Mouse (Mus musculus): Measurements from ENCODE around the gene Sec16a. TPM values are rescaled to one million over a fixed set of nuclear protein-coding genes. Genes with fewer than 3 reads are reported as not detected.
A peak's percentile ranks its signal among the peaks of the same experiment; 100 is the strongest.

Gene Sec16a
- polyA plus RNA-seq, 2 experiments, result 47.1 to 62.5 TPM

GRCm38 (mm10) chr2:26363481-26363880 lies 81.5 kb downstream of the Sec16a start:
- DNase-seq (ENCODE audit: low spot score) (no peak), ATAC-seq (ENCODE audit: low FRiP score, low read depth) (no peak)
- Histone ChIP-seq H3K27me3 (ENCODE audit: control insufficient read depth, insufficient read depth, low read length) (no peaks in the 10 kb centered on the region), H3K4me1 (ENCODE audit: control insufficient read depth, insufficient read depth, low read length) (no peaks in the 10 kb centered on the region), H3K4me2 (replicated peaks; ENCODE audit: low read depth, low read length, severe bottlenecking) (no peak overlapping the region), H3K27ac (replicated peaks; ENCODE audit: low read depth, low read length) (no peak overlapping the region), H3K4me3 (replicated peaks; ENCODE audit: low read length) (no peak overlapping the region), H3K36me3 (ENCODE audit: control insufficient read depth, insufficient read depth, low read length) (peaks cover 61% of the 10 kb centered on the region), H3K9me3 (ENCODE audit: control insufficient read depth, low read length) (no peaks in the 10 kb centered on the region), H3K9ac (ENCODE audit: low read depth, low read length, severe bottlenecking) (no peak overlapping the region)
- TF ChIP-seq POLR2A (IDR thresholded peaks at IDR 0.05; ENCODE audit: borderline replicate concordance, extremely low read depth, insufficient read depth, insufficient read length), result no peak
- WGBS, result 88% methylated on average over 5 of the region's 5 CpGs

- 0 out of 2 replicates have a peak overlapping the region, but pooled peaks have one; percentile 25 for H3K9ac ChIP-seq (ENCODE audit: low read depth, low read length, severe bottlenecking)
- no peaks in the 10 kb centered on the region for H3K4me1 ChIP-seq (ENCODE audit: control insufficient read depth, insufficient read depth, low read length)
- no peak overlapping the region for H3K4me3 ChIP-seq (replicated peaks; ENCODE audit: low read length)
- H3K36me3 ChIP-seq (ENCODE audit: control insufficient read depth, insufficient read depth, low read length), result peaks cover 56% of the 10 kb centered on the region
- no peaks in the 10 kb centered on the region for H3K9me3 ChIP-seq (ENCODE audit: control insufficient read depth, low read length)
- ATAC-seq (ENCODE audit: low FRiP score, low read depth) (no peak), DNase-seq (ENCODE audit: low spot score) (no peak)
- WGBS, result 77% methylated on average over 5 of the region's 5 CpGs
- H3K27ac ChIP-seq (replicated peaks; ENCODE audit: low read depth, low read length), result no peak overlapping the region
- no peak overlapping the region for H3K4me2 ChIP-seq (replicated peaks; ENCODE audit: low read depth, low read length, severe bottlenecking)
- no peaks in the 10 kb centered on the region for H3K27me3 ChIP-seq (ENCODE audit: control insufficient read depth, insufficient read depth, low read length)
- TF ChIP-seq POLR2A (IDR thresholded peaks at IDR 0.05; ENCODE audit: borderline replicate concordance, extremely low read depth, insufficient read depth, insufficient read length), result no peak
Measured at GRCm38 (mm10) chr2:26362991-26363390, 82.0 kb downstream of the Sec16a start.

- Histone ChIP-seq H3K4me1 (ENCODE audit: control insufficient read depth, insufficient read depth, low read length) (no peaks in the 10 kb centered on the region), H3K9ac (ENCODE audit: low read depth, low read length, severe bottlenecking) (no peak within 1 kb of the TSS), H3K36me3 (ENCODE audit: control insufficient read depth, insufficient read depth, low read length) (peaks cover 33% of the 10 kb centered on the region), H3K4me2 (replicated peaks; ENCODE audit: low read depth, low read length, severe bottlenecking) (no peak within 1 kb of the TSS), H3K4me3 (replicated peaks; ENCODE audit: low read length) (no peak within 1 kb of the TSS), H3K27ac (replicated peaks; ENCODE audit: low read depth, low read length) (no peak within 1 kb of the TSS), H3K9me3 (ENCODE audit: control insufficient read depth, low read length) (no peaks in the 10 kb centered on the region), H3K27me3 (ENCODE audit: control insufficient read depth, insufficient read depth, low read length) (no peaks in the 10 kb centered on the region)
- DNase-seq (ENCODE audit: low spot score) (no peak), ATAC-seq (ENCODE audit: low FRiP score, low read depth) (no peak)
- WGBS, result 50% methylated on average over 3 of the region's 3 CpGs
- TF ChIP-seq POLR2A (IDR thresholded peaks at IDR 0.05; ENCODE audit: borderline replicate concordance, extremely low read depth, insufficient read depth, insufficient read length), result no peak
Measured at GRCm38 (mm10) chr2:26360772-26361171, 84.2 kb downstream of the Sec16a start, which contains the start of gene Card9. Gene Card9 (minus strand): TSS chr2:26360918.

GRCm38 (mm10) chr2:26359983-26360382 lies 85.0 kb downstream of the Sec16a start:
- WGBS, result 95% methylated on average over 6 of the region's 6 CpGs
- TF ChIP-seq POLR2A (IDR thresholded peaks at IDR 0.05; ENCODE audit: borderline replicate concordance, extremely low read depth, insufficient read depth, insufficient read length), result no peak
- H3K27me3 ChIP-seq (ENCODE audit: control insufficient read depth, insufficient read depth, low read length), result no peaks in the 10 kb centered on the region
- no peaks in the 10 kb centered on the region for H3K4me1 ChIP-seq (ENCODE audit: control insufficient read depth, insufficient read depth, low read length)
- peaks cover 28% of the 10 kb centered on the region for H3K36me3 ChIP-seq (ENCODE audit: control insufficient read depth, insufficient read depth, low read length)
- no peaks in the 10 kb centered on the region for H3K9me3 ChIP-seq (ENCODE audit: control insufficient read depth, low read length)
- ATAC-seq (ENCODE audit: low FRiP score, low read depth), result no peak
- no peak for DNase-seq (ENCODE audit: low spot score)
- no peak overlapping the region for H3K9ac ChIP-seq (ENCODE audit: low read depth, low read length, severe bottlenecking)
- no peak overlapping the region for H3K27ac ChIP-seq (replicated peaks; ENCODE audit: low read depth, low read length)
- H3K4me3 ChIP-seq (replicated peaks; ENCODE audit: low read length), result no peak overlapping the region
- H3K4me2 ChIP-seq (replicated peaks; ENCODE audit: low read depth, low read length, severe bottlenecking), result no peak overlapping the region

Small RNA genes lying within 50 kb of the gene (microRNA-seq; reads per million reads assigned to microRNA genes)
- gene Mir6996, result not detected

Other genes starting within 250 kb of the Sec16a start
- gene Lhx3, start 236.9 kb downstream of the Sec16a start, polyA plus RNA-seq (2012; rRNA removed), result 0.03 TPM in 2 replicates
- not detected in 2 replicates for gene Lhx3, start 236.9 kb downstream of the Sec16a start, polyA plus RNA-seq (2014; fragmentation: Nextera tagmentation; extraction: Ambion mirVana)
- 22.4 and 25.3 TPM in 2 replicates for gene Qsox2, start 207.7 kb downstream of the Sec16a start, polyA plus RNA-seq (2012; rRNA removed)
- 16.1 and 18.0 TPM in 2 replicates for gene Qsox2, start 207.7 kb downstream of the Sec16a start, polyA plus RNA-seq (2014; fragmentation: Nextera tagmentation; extraction: Ambion mirVana)
- gene Ccdc187, start 150.7 kb downstream of the Sec16a start, polyA plus RNA-seq (2012; rRNA removed), result 0.26 and 0.32 TPM in 2 replicates
- 0.03 and 0.06 TPM in 2 replicates for gene Ccdc187, start 150.7 kb downstream of the Sec16a start, polyA plus RNA-seq (2014; fragmentation: Nextera tagmentation; extraction: Ambion mirVana)
- gene Gpsm1, start 129.7 kb downstream of the Sec16a start, polyA plus RNA-seq (2012; rRNA removed), result 78.4 and 103 TPM in 2 replicates
- gene Gpsm1, start 129.7 kb downstream of the Sec16a start, polyA plus RNA-seq (2014; fragmentation: Nextera tagmentation; extraction: Ambion mirVana), result 31.0 and 37.6 TPM in 2 replicates
- 28.2 and 33.8 TPM in 2 replicates for gene Dnlz, start 93.1 kb downstream of the Sec16a start, polyA plus RNA-seq (2012; rRNA removed)
- gene Dnlz, start 93.1 kb downstream of the Sec16a start, polyA plus RNA-seq (2014; fragmentation: Nextera tagmentation; extraction: Ambion mirVana), result 30.5 and 31.1 TPM in 2 replicates
- 4.1 and 5.6 TPM in 2 replicates for gene Card9, start 84.3 kb downstream of the Sec16a start, polyA plus RNA-seq (2012; rRNA removed)
- gene Card9, start 84.3 kb downstream of the Sec16a start, polyA plus RNA-seq (2014; fragmentation: Nextera tagmentation; extraction: Ambion mirVana), result 1.2 and 1.4 TPM in 2 replicates
- gene Snapc4, start 64.6 kb downstream of the Sec16a start, polyA plus RNA-seq (2012; rRNA removed), result 53.2 and 61.3 TPM in 2 replicates
- 22.7 and 30.5 TPM in 2 replicates for gene Snapc4, start 64.6 kb downstream of the Sec16a start, polyA plus RNA-seq (2014; fragmentation: Nextera tagmentation; extraction: Ambion mirVana)
- 217 and 222 TPM in 2 replicates for gene Entr1, start 55.9 kb downstream of the Sec16a start, polyA plus RNA-seq (2012; rRNA removed)
- 120 and 124 TPM in 2 replicates for gene Entr1, start 55.9 kb downstream of the Sec16a start, polyA plus RNA-seq (2014; fragmentation: Nextera tagmentation; extraction: Ambion mirVana)
- gene Pmpca, start 55.9 kb downstream of the Sec16a start, polyA plus RNA-seq (2012; rRNA removed), result 106 and 108 TPM in 2 replicates
- 72.3 and 78.9 TPM in 2 replicates for gene Pmpca, start 55.9 kb downstream of the Sec16a start, polyA plus RNA-seq (2014; fragmentation: Nextera tagmentation; extraction: Ambion mirVana)
- gene Inpp5e, start 36.0 kb downstream of the Sec16a start, polyA plus RNA-seq (2012; rRNA removed), result 36.7 and 43.2 TPM in 2 replicates
- 16.4 and 20.1 TPM in 2 replicates for gene Inpp5e, start 36.0 kb downstream of the Sec16a start, polyA plus RNA-seq (2014; fragmentation: Nextera tagmentation; extraction: Ambion mirVana)
- gene Notch1, start 71.4 kb upstream of the Sec16a start, polyA plus RNA-seq (2012; rRNA removed), result 28.1 and 40.2 TPM in 2 replicates
- gene Notch1, start 71.4 kb upstream of the Sec16a start, polyA plus RNA-seq (2014; fragmentation: Nextera tagmentation; extraction: Ambion mirVana), result 44.5 and 47.0 TPM in 2 replicates
- gene Egfl7, start 134.8 kb upstream of the Sec16a start, polyA plus RNA-seq (2012; rRNA removed), result 262 and 311 TPM in 2 replicates
- 104 and 108 TPM in 2 replicates for gene Egfl7, start 134.8 kb upstream of the Sec16a start, polyA plus RNA-seq (2014; fragmentation: Nextera tagmentation; extraction: Ambion mirVana)
- not detected in 2 replicates for gene Gm20532, start 141.4 kb upstream of the Sec16a start, polyA plus RNA-seq (2012; rRNA removed)
- gene Gm20532, start 141.4 kb upstream of the Sec16a start, polyA plus RNA-seq (2014; fragmentation: Nextera tagmentation; extraction: Ambion mirVana), result not detected in 2 replicates
- 27.8 and 35.1 TPM in 2 replicates for gene Agpat2, start 159.2 kb upstream of the Sec16a start, polyA plus RNA-seq (2012; rRNA removed)
- gene Agpat2, start 159.2 kb upstream of the Sec16a start, polyA plus RNA-seq (2014; fragmentation: Nextera tagmentation; extraction: Ambion mirVana), result 24.1 and 28.9 TPM in 2 replicates
- gene Fam69b, start 183.2 kb upstream of the Sec16a start, polyA plus RNA-seq (2012; rRNA removed), result 42.2 and 62.8 TPM in 2 replicates
- gene Fam69b, start 183.2 kb upstream of the Sec16a start, polyA plus RNA-seq (2014; fragmentation: Nextera tagmentation; extraction: Ambion mirVana), result 47.5 and 54.2 TPM in 2 replicates
- gene Lcn4, start 226.1 kb upstream of the Sec16a start, polyA plus RNA-seq (2012; rRNA removed), result not detected in 2 replicates
- not detected in 2 replicates for gene Lcn4, start 226.1 kb upstream of the Sec16a start, polyA plus RNA-seq (2014; fragmentation: Nextera tagmentation; extraction: Ambion mirVana)

Data from limb, embryonic 14.5 days (tissue).